Mouse (Mus musculus) forebrain, embryonic 12.5 days (tissue): ENCODE data around the gene Il6ra. TPM values are rescaled to one million over a fixed set of nuclear protein-coding genes. Genes with fewer than 3 reads are reported as not detected.

ENCODE experiments used
- ATAC-seq: fragments of 200-750 bp; cut with Nextera tagmentation; 2 replicates; pipeline ENCODE4 v1.8.0; 2017; ENCODE audit warnings: moderate TSS enrichment; ENCODE audit not compliant: low FRiP score
- H3K27ac ChIP-seq: fragments of 300-500 bp; sonication (generic); 2 replicates; pipeline ENCODE4 v1.5.1; 2016; ENCODE audit warnings: mild to moderate bottlenecking
- H3K27me3 ChIP-seq: fragments of 300-500 bp; sonication (generic); 2 replicates; pipeline ENCODE4 v1.6.1; 2016; ENCODE audit warnings: mild to moderate bottlenecking
- H3K36me3 ChIP-seq: fragments of 300-500 bp; sonication (generic); replicated peaks from 2 replicates; pipeline ENCODE4 v1.6.1; 2016; ENCODE audit warnings: mild to moderate bottlenecking
- H3K4me1 ChIP-seq: fragments of 300-500 bp; sonication (generic); 2 replicates; pipeline ENCODE4 v1.6.1; 2016
- H3K4me2 ChIP-seq: fragments of 300-500 bp; sonication (generic); 2 replicates; pipeline ENCODE4 v1.6.1; 2016; ENCODE audit warnings: mild to moderate bottlenecking, moderate library complexity
- H3K4me3 ChIP-seq: fragments of 300-500 bp; sonication (generic); replicated peaks from 2 replicates; pipeline ENCODE4 v1.5.1; 2016; ENCODE audit warnings: mild to moderate bottlenecking
- H3K9ac ChIP-seq: fragments of 300-500 bp; sonication (generic); 2 replicates; pipeline ENCODE4 v1.6.1; 2016; ENCODE audit warnings: mild to moderate bottlenecking
- H3K9me3 ChIP-seq: fragments of 300-500 bp; sonication (generic); 2 replicates; pipeline ENCODE4 v1.6.1; 2016
- WGBS: fragments of 180-500 bp; shearing (Covaris S2); methylation state at CpG from one replicate; pipeline ENCODE4 v1.1.7; 2016; 5-methylcytosine and 5-hydroxymethylcytosine counted together
- polyA plus RNA-seq: library from polyadenylated mRNA; unstranded; fragments of >200 nt; fragmentation: Nextera tagmentation; extraction: Ambion mirVana; gene quantifications from 2 replicates; pipeline ENCODE4 v1.2.1, GENCODE M21; 2016

The Il6ra gene
- polyA plus RNA-seq, 1 experiment from 2014 or later = 0.42 TPM

DNA sequence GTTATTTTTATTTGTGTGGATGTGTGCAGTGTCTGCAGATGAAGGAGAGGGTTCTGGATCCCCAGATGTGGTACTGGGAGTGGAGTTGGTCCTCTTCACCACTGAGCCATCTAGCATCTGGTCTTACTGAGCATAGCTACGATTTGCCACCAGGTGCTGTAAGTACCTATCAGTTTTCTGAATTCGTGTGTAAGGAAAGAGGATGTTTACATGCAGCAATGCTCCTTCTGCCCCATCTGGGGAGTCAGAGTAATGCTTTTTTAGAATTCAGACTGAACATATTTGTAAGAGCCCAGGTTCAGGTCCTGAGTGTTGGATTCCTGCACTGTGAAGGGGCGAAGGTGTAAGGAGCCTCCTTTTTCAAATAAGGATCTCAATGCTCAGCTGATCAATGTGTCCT is 53.1 kb downstream of the Il6ra start:
- no peak overlapping the region for H3K4me2 ChIP-seq
- no peaks in the 10 kb centered on the region for H3K27me3 ChIP-seq
- WGBS = 79% methylated on average over 3 of the region's 3 CpGs
- H3K9me3 ChIP-seq = 0 out of 2 replicates have a peak, but pooled peaks cover 2% of the 10 kb centered on the region
- ATAC-seq = no peak
- H3K4me3 ChIP-seq = no peak overlapping the region
- H3K4me1 ChIP-seq = peaks cover 13% of the 10 kb centered on the region
- H3K36me3 ChIP-seq = no peaks in the 10 kb centered on the region
- no peak overlapping the region for H3K9ac ChIP-seq
- H3K27ac ChIP-seq = no peak overlapping the region

- WGBS = 74% methylated on average over 8 of the region's 8 CpGs
- Histone ChIP-seq H3K4me3 (no peak overlapping the region), H3K36me3 (no peaks in the 10 kb centered on the region), H3K9ac (no peak overlapping the region), H3K4me2 (no peak overlapping the region), H3K27ac (no peak overlapping the region), H3K27me3 (no peaks in the 10 kb centered on the region), H3K9me3 (0 out of 2 replicates have a peak, but pooled peaks cover 2% of the 10 kb centered on the region), H3K4me1 (peaks cover 12% of the 10 kb centered on the region)
- ATAC-seq = no peak
Observed at GRCm38 (mm10) chr3:89858888-89859287, 54.1 kb downstream of the Il6ra start.

DNA sequence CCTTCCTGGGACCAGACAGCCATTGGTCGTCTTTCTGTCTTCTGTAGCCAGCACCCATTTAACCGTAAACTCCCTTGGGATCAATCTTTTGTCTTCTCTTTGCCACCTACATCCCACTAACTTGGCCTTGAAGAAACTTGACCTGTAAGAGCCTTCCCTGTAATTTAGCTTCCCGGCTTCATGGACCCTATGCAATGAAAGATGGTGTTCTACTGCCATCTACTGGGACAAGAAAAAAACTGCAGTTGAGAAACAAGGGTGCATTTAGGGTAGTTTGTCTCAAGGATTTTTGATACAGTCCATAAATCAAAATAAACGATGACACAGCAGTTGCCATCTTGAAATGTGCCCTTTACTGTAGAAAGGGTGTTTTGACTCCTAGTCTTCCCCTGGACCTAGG is 54.9 kb downstream of the Il6ra start:
- WGBS = 19% methylated on average over 4 of the region's 4 CpGs
- no peak for ATAC-seq
- no peak overlapping the region for H3K27ac ChIP-seq
- no peak overlapping the region for H3K9ac ChIP-seq
- H3K4me3 ChIP-seq = no peak overlapping the region
- no peaks in the 10 kb centered on the region for H3K36me3 ChIP-seq
- no peak overlapping the region for H3K4me2 ChIP-seq
- no peaks in the 10 kb centered on the region for H3K27me3 ChIP-seq
- 0 out of 2 replicates have a peak, but pooled peaks cover 2% of the 10 kb centered on the region for H3K9me3 ChIP-seq
- H3K4me1 ChIP-seq = peaks cover 12% of the 10 kb centered on the region

DNA sequence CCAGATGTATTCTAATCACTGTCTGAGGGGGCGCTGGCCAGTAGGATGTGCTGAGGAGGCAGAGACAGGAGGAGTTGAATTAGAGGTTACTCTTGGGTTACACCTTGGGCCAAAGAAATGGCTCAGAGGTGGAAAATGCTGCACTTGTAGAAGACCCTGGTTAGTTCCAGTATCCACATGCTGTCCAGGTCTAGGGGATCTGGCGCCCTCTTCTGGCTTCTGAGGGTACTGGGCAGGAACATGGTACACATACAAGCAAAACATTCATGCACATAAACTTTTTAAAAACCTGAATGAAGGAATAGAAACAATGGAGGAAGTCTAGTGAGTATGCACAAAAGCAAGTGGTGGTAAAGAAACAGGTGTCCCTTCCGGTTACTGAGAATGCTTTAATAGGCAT is 55.6 kb downstream of the Il6ra start:
- 0 out of 2 replicates have a peak, but pooled peaks cover 2% of the 10 kb centered on the region for H3K9me3 ChIP-seq
- peaks cover 12% of the 10 kb centered on the region for H3K4me1 ChIP-seq
- no peaks in the 10 kb centered on the region for H3K36me3 ChIP-seq
- no peak overlapping the region for H3K4me2 ChIP-seq
- H3K27ac ChIP-seq = no peak overlapping the region
- no peak for ATAC-seq
- 85% methylated on average over 3 of the region's 3 CpGs for WGBS
- H3K27me3 ChIP-seq = no peaks in the 10 kb centered on the region
- no peak overlapping the region for H3K9ac ChIP-seq
- H3K4me3 ChIP-seq = no peak overlapping the region

- no peak for ATAC-seq
- H3K9me3 ChIP-seq = 0 out of 2 replicates have a peak, but pooled peaks cover 2% of the 10 kb centered on the region
- H3K4me2 ChIP-seq = no peak overlapping the region
- no peaks in the 10 kb centered on the region for H3K36me3 ChIP-seq
- 76% methylated on average over 5 of the region's 5 CpGs for WGBS
- no peak overlapping the region for H3K4me3 ChIP-seq
- H3K27me3 ChIP-seq = no peaks in the 10 kb centered on the region
- no peaks in the 10 kb centered on the region for H3K4me1 ChIP-seq
- H3K9ac ChIP-seq = no peak overlapping the region
- no peak overlapping the region for H3K27ac ChIP-seq
Observed at GRCm38 (mm10) chr3:89853752-89854151, 59.2 kb downstream of the Il6ra start.

- Histone ChIP-seq H3K27me3 (no peaks in the 10 kb centered on the region), H3K4me1 (no peaks in the 10 kb centered on the region), H3K4me3 (no peak overlapping the region), H3K27ac (no peak overlapping the region), H3K9me3 (no peaks in the 10 kb centered on the region), H3K36me3 (no peaks in the 10 kb centered on the region), H3K9ac (no peak overlapping the region), H3K4me2 (no peak overlapping the region)
- ATAC-seq = no peak
- 96% methylated on average over 6 of the region's 6 CpGs for WGBS
Observed at GRCm38 (mm10) chr3:89848083-89848482, 64.9 kb downstream of the Il6ra start.

DNA sequence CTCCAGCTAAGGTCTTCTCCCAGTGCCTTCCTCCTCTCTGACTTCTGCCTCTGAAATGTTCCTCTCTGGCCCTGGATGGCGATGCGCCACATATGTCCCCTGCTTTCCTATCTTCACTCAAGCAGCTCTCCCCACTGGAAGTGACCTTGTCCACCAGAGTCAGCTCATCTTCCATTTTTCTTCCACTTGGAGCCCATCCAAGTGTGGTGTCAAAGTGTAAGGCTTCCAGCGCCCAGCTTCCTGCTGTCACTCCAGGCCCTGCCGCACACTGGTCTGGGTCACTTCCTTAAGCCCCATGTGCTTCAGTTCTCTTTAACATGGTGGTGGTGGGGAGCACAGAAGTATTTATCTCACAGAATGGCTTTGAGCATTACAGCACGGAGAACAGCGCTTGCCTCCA is 65.4 kb downstream of the Il6ra start:
- Histone ChIP-seq H3K4me2 (no peak overlapping the region), H3K4me3 (no peak overlapping the region), H3K27ac (no peak overlapping the region), H3K36me3 (no peaks in the 10 kb centered on the region), H3K9ac (no peak overlapping the region), H3K4me1 (no peaks in the 10 kb centered on the region), H3K9me3 (no peaks in the 10 kb centered on the region), H3K27me3 (no peaks in the 10 kb centered on the region)
- ATAC-seq = no peak
- WGBS = 93% methylated on average over 6 of the region's 6 CpGs

DNA sequence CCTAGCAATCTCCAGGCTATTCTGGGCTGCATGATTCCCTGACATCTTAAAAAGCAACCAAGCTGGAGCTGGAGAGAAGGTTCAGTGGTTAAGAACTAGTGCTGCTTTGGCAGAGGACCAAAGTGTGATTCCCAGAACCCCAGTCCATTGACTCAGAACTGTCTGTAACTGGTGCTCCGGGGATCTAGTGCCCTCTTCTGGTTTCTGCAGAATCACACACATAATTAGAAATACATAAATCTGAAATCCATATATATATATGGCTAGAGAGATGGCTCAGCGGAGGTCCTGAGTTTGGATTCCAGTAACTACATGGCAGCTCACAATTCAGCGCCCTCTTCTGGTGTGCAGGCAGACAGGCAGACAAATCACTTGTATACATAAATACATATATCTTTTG is 65.9 kb downstream of the Il6ra start:
- Histone ChIP-seq H3K27me3 (no peaks in the 10 kb centered on the region), H3K4me1 (no peaks in the 10 kb centered on the region), H3K9ac (no peak overlapping the region), H3K27ac (no peak overlapping the region), H3K4me2 (no peak overlapping the region), H3K9me3 (no peaks in the 10 kb centered on the region), H3K36me3 (no peaks in the 10 kb centered on the region), H3K4me3 (no peak overlapping the region)
- no peak for ATAC-seq
- 83% methylated on average over 3 of the region's 3 CpGs for WGBS

DNA sequence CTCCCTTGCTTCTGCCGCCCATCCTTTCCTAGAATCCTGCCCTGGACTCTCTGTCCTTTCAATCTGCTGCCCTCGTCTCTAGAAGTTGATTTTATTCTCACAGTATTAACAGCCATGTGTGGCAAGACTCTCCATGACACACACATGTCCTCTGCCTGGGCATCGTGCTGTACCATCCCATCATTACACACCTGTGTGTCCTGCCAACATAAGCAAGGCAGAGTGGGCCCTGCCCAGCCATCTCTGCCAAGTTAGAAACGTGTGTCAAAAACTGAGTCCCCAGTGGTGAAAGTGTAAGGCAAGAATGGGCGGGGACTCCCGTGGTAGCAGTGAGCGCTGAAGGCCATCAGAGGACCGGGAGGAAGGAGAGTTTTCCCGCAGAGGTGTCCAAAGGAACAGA is 67.2 kb downstream of the Il6ra start:
- Histone ChIP-seq H3K9me3 (no peaks in the 10 kb centered on the region), H3K27ac (no peak overlapping the region), H3K36me3 (no peaks in the 10 kb centered on the region), H3K4me1 (no peaks in the 10 kb centered on the region), H3K27me3 (no peaks in the 10 kb centered on the region), H3K4me2 (no peak overlapping the region), H3K9ac (no peak overlapping the region), H3K4me3 (no peak overlapping the region)
- 82% methylated on average over 9 of the region's 9 CpGs for WGBS
- ATAC-seq = no peak

DNA sequence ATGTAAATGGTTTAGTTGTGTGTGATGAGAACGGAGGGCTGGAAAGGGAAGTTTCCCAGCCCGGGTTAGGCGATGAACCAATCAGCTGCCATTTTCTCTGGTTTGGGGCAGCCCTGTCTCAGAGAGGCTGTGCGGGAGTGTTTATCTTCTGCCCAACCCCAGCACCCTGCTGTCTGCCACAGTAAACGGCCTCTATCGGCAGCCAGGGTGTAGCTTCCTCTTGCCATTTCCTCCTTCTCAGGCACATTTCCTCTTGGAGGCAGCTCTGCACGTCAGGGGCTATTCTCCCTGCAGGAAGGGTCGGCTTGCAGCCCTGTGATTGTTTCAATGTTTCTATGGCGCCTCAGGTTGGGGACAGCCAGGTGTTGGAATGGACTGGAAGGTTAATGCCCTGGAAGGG is 69.8 kb downstream of the Il6ra start:
- no peak overlapping the region for H3K4me3 ChIP-seq
- H3K9me3 ChIP-seq = no peaks in the 10 kb centered on the region
- no peaks in the 10 kb centered on the region for H3K4me1 ChIP-seq
- WGBS = 69% methylated on average over 9 of the region's 9 CpGs
- H3K27me3 ChIP-seq = no peaks in the 10 kb centered on the region
- H3K36me3 ChIP-seq = no peaks in the 10 kb centered on the region
- no peak overlapping the region for H3K4me2 ChIP-seq
- ATAC-seq = no peak
- H3K9ac ChIP-seq = no peak overlapping the region
- no peak overlapping the region for H3K27ac ChIP-seq

DNA sequence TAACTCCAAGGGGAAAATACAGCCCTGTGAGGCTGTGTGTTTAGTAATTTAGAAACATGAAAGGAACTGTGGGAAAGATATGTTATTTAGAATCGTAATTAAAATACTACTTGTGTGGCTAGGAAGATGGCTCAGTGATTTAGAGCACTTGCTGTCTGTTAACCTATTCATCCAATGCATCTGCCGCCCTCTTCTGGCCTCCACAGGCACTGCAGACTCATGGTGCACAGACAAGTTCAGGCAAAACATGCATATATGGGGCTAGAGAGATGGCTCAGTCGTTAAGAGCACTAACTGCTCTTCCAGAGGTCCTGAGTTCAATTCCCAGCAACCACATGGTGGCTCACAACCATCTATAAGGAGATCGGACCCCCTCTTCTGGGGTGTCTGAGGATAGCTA is 70.7 kb downstream of the Il6ra start:
- no peak for ATAC-seq
- Histone ChIP-seq H3K9ac (no peak overlapping the region), H3K36me3 (no peaks in the 10 kb centered on the region), H3K4me2 (no peak overlapping the region), H3K27ac (no peak overlapping the region), H3K4me3 (no peak overlapping the region), H3K4me1 (no peaks in the 10 kb centered on the region), H3K27me3 (no peaks in the 10 kb centered on the region), H3K9me3 (no peaks in the 10 kb centered on the region)
- WGBS = 71% methylated on average over 4 of the region's 4 CpGs

- Histone ChIP-seq H3K4me3 (no peak overlapping the region), H3K9me3 (no peaks in the 10 kb centered on the region), H3K9ac (no peak overlapping the region), H3K27me3 (peaks cover 45% of the 10 kb centered on the region), H3K4me1 (peaks cover 11% of the 10 kb centered on the region), H3K4me2 (no peak overlapping the region), H3K27ac (no peak overlapping the region), H3K36me3 (no peaks in the 10 kb centered on the region)
- ATAC-seq = no peak
- WGBS = 56% methylated on average over 8 of the region's 8 CpGs
Observed at GRCm38 (mm10) chr3:89835362-89835761, 77.6 kb downstream of the Il6ra start.

DNA sequence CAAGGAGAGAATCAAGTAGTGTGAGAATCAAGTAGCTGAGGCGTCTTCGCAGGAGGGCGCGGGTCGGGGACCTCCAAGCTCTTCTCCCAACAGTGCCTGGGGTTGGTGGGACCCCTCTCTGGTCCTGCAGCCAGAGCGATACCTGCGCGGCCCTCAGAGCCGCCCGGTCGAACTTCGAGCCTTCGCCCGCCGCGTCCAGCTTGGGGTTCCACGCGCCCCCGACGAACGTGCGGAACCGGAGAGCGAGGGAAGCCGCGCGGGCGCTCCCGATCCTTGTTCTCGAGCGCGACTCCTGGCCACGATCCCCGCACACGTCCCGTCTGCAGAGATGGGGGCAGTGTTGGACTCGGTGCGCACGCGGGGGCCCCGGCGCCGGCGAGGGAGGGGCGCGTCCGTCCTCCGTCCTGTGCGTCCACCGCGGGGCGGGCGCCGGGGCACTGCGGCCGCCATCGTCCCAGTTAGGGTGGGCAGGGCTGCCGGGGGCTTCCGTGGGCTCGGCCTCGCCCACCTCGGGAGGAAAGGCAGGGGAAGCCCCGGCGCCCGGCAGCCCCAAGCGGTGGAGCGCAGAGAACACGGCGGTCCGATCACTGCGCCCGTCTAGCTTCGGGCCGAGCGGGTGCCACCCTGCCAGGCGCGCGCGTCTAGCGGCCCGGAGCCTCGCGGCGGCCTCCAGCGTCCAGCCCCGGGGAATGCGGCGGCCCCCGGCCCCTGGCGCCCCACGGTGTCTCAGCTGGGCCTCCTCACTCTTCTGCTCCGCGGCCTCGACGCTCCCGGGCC is 82.0 kb downstream of the Il6ra start, which contains the start of gene She:
TSS of gene She (plus strand) at position 556 of the 777 bp plus-strand sequence.
- H3K4me2 ChIP-seq = peak within 1 kb of the TSS; percentile 48
- no peak within 1 kb of the TSS for H3K27ac ChIP-seq
- no peaks in the 10 kb centered on the region for H3K36me3 ChIP-seq
- H3K4me3 ChIP-seq = peak within 1 kb of the TSS; percentile 35
- peaks cover 68% of the 10 kb centered on the region for H3K27me3 ChIP-seq
- H3K9me3 ChIP-seq = no peaks in the 10 kb centered on the region; the same call in 1 of the 2 replicates
- peaks cover 11% of the 10 kb centered on the region for H3K4me1 ChIP-seq
- 2% methylated on average over 74 of the region's 96 CpGs for WGBS
- ATAC-seq = no peak
- H3K9ac ChIP-seq = peak within 1 kb of the TSS; percentile 29
